Mouse (Mus musculus): ENCODE measurements around the gene Mypop.

DNA sequence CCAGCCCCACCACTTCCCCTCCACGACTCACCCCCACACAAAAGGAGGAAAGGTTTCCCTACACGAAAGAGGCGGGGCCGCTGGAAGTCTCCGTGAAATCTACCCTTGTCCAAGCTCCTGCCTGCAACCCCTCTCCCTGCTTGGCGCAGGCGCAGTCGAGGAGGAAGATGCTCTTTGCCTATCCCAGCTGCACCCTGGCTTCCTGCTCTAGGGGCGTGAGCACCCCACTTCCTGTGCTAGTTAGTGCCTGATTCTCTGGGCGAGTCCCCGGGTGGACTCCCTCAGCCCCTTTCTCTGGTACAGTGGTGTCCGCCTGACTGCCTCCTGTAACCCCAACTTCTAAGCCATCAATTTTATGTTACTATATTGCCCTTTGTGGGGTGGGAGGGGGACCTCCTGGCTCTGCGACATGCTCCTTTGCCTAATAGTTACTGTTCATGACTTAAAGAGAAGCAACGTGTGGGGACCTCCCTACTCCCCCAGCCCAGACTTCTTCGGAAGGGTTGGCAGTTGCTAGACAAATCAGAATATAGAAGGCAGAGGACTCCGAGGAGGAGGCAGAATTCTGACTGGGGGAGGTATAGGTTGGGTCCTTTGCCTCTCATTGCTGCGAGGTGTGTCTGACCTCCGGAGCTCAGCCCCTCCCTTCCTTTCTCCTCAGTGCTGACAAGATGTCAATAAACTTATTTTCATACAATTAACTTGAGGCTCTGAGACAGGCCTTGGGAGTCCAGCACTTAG, 10.2 kb downstream of the Mypop start:
- TF ChIP-seq POLR2A (IDR thresholded peaks at IDR 0.05; ENCODE audit: low read depth, low read length) (peak; percentile 85), CTCF (IDR thresholded peaks at IDR 0.05; ENCODE audit: extremely low read depth, insufficient read depth, insufficient read length, insufficient replicate concordance) (peak; percentile 7; the same call in 1 of the 2 replicates)

Measured in spleen, adult 2 months (tissue).